Mouse (Mus musculus) heart, embryonic 14.5 days (tissue): ENCODE data around the gene Sox15. TPM values are rescaled to one million over a fixed set of nuclear protein-coding genes. Genes with fewer than 3 reads are reported as not detected.

ENCODE experiments used
- ATAC-seq: fragments of 200-750 bp; cut with Nextera tagmentation; 2 replicates; pipeline ENCODE4 v1.8.0; 2017; ENCODE audit warnings: low read depth, moderate TSS enrichment; ENCODE audit not compliant: insufficient number of reproducible peaks, insufficient read depth, low FRiP score
- H3K27ac ChIP-seq, 2 experiments: fragments of 200-500 bp in 1 of 2; fragments of 300-500 bp in 1 of 2; sonication (generic) in 1 of 2; replicated peaks in 1 of 2; 2 replicates each; pipeline ENCODE4 v1.5.1; 2012 to 2014; ENCODE audit warnings: low read depth in 2 of 2, low read length in 2 of 2, control low read depth in 1 of 2, mild to moderate bottlenecking in 1 of 2, mixed read lengths in 1 of 2; ENCODE audit not compliant: control insufficient read depth in 1 of 2, insufficient read depth in 1 of 2
- H3K27me3 ChIP-seq: fragments of 300-500 bp; sonication (generic); 2 replicates; pipeline ENCODE4 v1.6.1; 2014; ENCODE audit warnings: mild to moderate bottlenecking, low read length, control low read depth; ENCODE audit not compliant: control insufficient read depth, insufficient read depth
- H3K36me3 ChIP-seq: fragments of 300-500 bp; sonication (generic); 2 replicates; pipeline ENCODE4 v1.6.1; 2014; ENCODE audit warnings: mild to moderate bottlenecking, control low read depth, low read length, mixed read lengths; ENCODE audit not compliant: control insufficient read depth, insufficient read depth
- H3K4me1 ChIP-seq, 2 experiments: fragments of 200-500 bp in 1 of 2; fragments of 300-500 bp in 1 of 2; sonication (generic) in 1 of 2; 2 replicates each; pipeline ENCODE4 v1.6.1; 2012 to 2014; ENCODE audit warnings: low read length in 2 of 2, control low read depth in 1 of 2, mixed read lengths in 1 of 2; ENCODE audit not compliant: control insufficient read depth in 2 of 2, insufficient read depth in 2 of 2
- H3K4me2 ChIP-seq: fragments of 300-500 bp; sonication (generic); 2 replicates; pipeline ENCODE4 v1.6.1; 2014; ENCODE audit warnings: mild to moderate bottlenecking, low read length
- H3K4me3 ChIP-seq, 2 experiments: fragments of 200-500 bp in 1 of 2; fragments of 300-500 bp in 1 of 2; sonication (generic) in 1 of 2; 2 replicates each; pipeline ENCODE4 v1.5.1; 2012 to 2014; ENCODE audit warnings: low read length in 2 of 2, mild to moderate bottlenecking in 2 of 2, control low read depth in 1 of 2, low read depth in 1 of 2, moderate library complexity in 1 of 2; ENCODE audit not compliant: control insufficient read depth in 1 of 2, insufficient read depth in 1 of 2
- H3K9ac ChIP-seq: fragments of 300-500 bp; sonication (generic); 2 replicates; pipeline ENCODE4 v1.6.1; 2014; ENCODE audit warnings: mild to moderate bottlenecking, low read length
- H3K9me3 ChIP-seq: fragments of 300-500 bp; sonication (generic); 2 replicates; pipeline ENCODE4 v1.6.1; 2016; ENCODE audit warnings: low read length, control low read depth; ENCODE audit not compliant: control insufficient read depth
- WGBS: fragments of 180-500 bp; shearing (Covaris S2); extraction: QIAGEN DNeasy Blood & Tissue Kit; methylation state at CpG from one replicate; pipeline ENCODE4 v1.1.7; 2014; 5-methylcytosine and 5-hydroxymethylcytosine counted together
- polyA plus RNA-seq: library from polyadenylated mRNA; unstranded; fragments of >200 nt; fragmentation: Nextera tagmentation; extraction: Ambion mirVana; gene quantifications from 2 replicates; pipeline ENCODE4 v1.2.1, GENCODE M21; 2014

Sox15 gene
- polyA plus RNA-seq, 1 experiment from 2014 or later = not detected

- Histone ChIP-seq H3K4me3 (peak overlapping the region; percentile 83 to 100), H3K9me3 (no peaks in the 10 kb centered on the region), H3K27ac (peak overlapping the region; percentile 89 to 98), H3K4me2 (peak overlapping the region; percentile 82), H3K36me3 (peaks cover 79% of the 10 kb centered on the region), H3K27me3 (no peaks in the 10 kb centered on the region), H3K4me1 (peaks cover 2 to 15% of the 10 kb centered on the region in 2 experiments; a peak in 3 of 4 replicates), H3K9ac (peak overlapping the region; percentile 100)
- under 1% methylated on average over 61 of the region's 61 CpGs for WGBS
- ATAC-seq = peak; percentile 75
Measured at GRCm38 (mm10) chr11:69670786-69671725, 15.9 kb downstream of the Sox15 start.

DNA sequence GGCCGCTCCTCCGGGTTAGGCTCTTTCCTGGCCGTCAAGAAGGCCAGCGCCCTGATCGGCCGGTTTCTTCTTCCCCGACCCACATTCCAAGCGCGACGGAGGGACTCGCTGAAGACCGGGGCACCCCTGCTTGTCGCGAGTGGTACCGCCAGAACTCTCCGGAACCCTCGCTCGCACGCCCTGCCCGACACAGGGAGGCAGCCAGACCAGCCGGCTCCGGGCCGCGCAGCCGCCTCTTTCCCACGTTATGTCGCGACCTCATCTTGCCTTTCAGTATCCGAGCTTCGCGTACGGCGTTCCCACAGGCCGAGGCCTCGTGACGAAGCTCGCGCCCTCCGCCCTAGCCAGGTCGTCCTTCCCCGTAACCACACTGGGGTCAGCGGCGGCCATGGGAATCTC lies 16.6 kb downstream of the Sox15 start:
- no peaks in the 10 kb centered on the region for H3K9me3 ChIP-seq
- peak overlapping the region; percentile 82 for H3K4me2 ChIP-seq
- no peaks in the 10 kb centered on the region for H3K27me3 ChIP-seq
- peak overlapping the region; percentile 100 for H3K9ac ChIP-seq
- H3K27ac ChIP-seq = peak overlapping the region; percentile 89 to 98
- under 1% methylated on average over 43 of the region's 43 CpGs for WGBS
- peaks cover 2 to 15% of the 10 kb centered on the region in 2 experiments; a peak in 3 of 4 replicates for H3K4me1 ChIP-seq
- peak; percentile 14; the same call in 1 of the 2 replicates for ATAC-seq
- H3K4me3 ChIP-seq = peak overlapping the region; percentile 83 to 100
- peaks cover 79% of the 10 kb centered on the region for H3K36me3 ChIP-seq

DNA sequence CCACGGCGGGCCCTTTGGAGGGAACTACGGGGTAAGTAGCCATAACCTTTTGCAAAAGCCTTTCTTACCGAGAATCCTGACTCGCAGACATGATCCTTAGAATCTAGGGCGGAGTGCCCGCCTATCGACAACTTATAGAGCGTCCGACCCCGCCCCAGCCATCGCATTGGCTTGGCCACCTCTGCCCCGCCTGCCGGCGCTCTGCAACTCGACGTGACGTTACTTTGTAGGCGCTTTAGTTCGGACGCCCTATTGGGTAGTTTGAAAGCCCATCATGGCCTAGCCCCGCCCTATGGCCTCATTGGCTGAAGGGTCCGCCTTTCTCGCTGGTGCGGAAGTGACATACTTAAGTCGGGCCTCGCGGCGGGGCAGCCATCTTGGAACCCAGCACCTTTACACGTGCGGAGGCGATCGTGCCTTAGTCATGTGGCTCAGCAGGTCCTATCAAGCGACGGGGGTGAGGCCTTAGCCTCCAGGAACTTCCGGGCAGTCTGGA lies 17.1 kb downstream of the Sox15 start, which contains the start of gene Eif4a1:
TSS of gene Eif4a1 (minus strand) at position 213 of the 496 bp plus-strand sequence.
- H3K4me1 ChIP-seq = peaks cover 2 to 15% of the 10 kb centered on the region in 2 experiments; a peak in 3 of 4 replicates
- peak within 1 kb of the TSS; percentile 82 for H3K4me2 ChIP-seq
- H3K9me3 ChIP-seq = no peaks in the 10 kb centered on the region
- H3K27ac ChIP-seq = peak within 1 kb of the TSS; percentile 89 to 98
- peak within 1 kb of the TSS; percentile 100 for H3K9ac ChIP-seq
- H3K4me3 ChIP-seq = peak within 1 kb of the TSS; percentile 83 to 100
- under 1% methylated on average over 36 of the region's 36 CpGs for WGBS
- no peaks in the 10 kb centered on the region for H3K27me3 ChIP-seq
- H3K36me3 ChIP-seq = peaks cover 79% of the 10 kb centered on the region
- peak; percentile 97 for ATAC-seq

GRCm38 (mm10) chr11:69679144-69679543 lies 24.0 kb downstream of the Sox15 start:
- H3K36me3 ChIP-seq = peaks cover 63% of the 10 kb centered on the region
- 92% methylated on average over 2 of the region's 2 CpGs for WGBS

GRCm38 (mm10) chr11:69680136-69680855 lies 25.2 kb downstream of the Sox15 start:
- Histone ChIP-seq H3K36me3 (peaks cover 51% of the 10 kb centered on the region), H3K27me3 (no peaks in the 10 kb centered on the region), H3K27ac (0 out of 4 replicates have a peak overlapping the region, but pooled peaks of 1 of the 2 experiments have one; percentile 1), H3K4me2 (peak overlapping the region; percentile 92), H3K9me3 (no peaks in the 10 kb centered on the region), H3K9ac (peak overlapping the region; percentile 79; the same call in 1 of the 2 replicates), H3K4me3 (peak overlapping the region in 1 of 2 experiments; percentile 56; a peak in 2 of 4 replicates), H3K4me1 (peaks cover 3 to 19% of the 10 kb centered on the region in 2 experiments)
- WGBS = 88% methylated on average over 29 of the region's 30 CpGs
- no peak for ATAC-seq

More at GRCm38 (mm10) chr11:69679144-69679543, 24.0 kb downstream of the Sox15 start:
- Histone ChIP-seq H3K4me2 (no peak overlapping the region), H3K9me3 (no peaks in the 10 kb centered on the region), H3K27ac (no peak overlapping the region), H3K4me3 (no peak overlapping the region), H3K9ac (no peak overlapping the region), H3K27me3 (no peaks in the 10 kb centered on the region), H3K4me1 (peaks cover 0 to 18% of the 10 kb centered on the region in 2 experiments; a peak in 3 of 4 replicates)
- ATAC-seq = no peak

GRCm38 (mm10) chr11:69681314-69682208 lies 26.4 kb downstream of the Sox15 start, which contains the start of gene Senp3:
Gene Senp3 (minus strand): TSS chr11:69682084.
- peaks cover 13 to 31% of the 10 kb centered on the region in 2 experiments for H3K4me1 ChIP-seq
- peak within 1 kb of the TSS; percentile 93 for H3K27ac ChIP-seq
- peak within 1 kb of the TSS; percentile 92 for H3K4me2 ChIP-seq
- WGBS = under 1% methylated on average over 71 of the region's 80 CpGs
- peak within 1 kb of the TSS; percentile 56 to 87 for H3K4me3 ChIP-seq
- no peaks in the 10 kb centered on the region for H3K9me3 ChIP-seq
- peak; percentile 92 for ATAC-seq
- H3K9ac ChIP-seq = peak within 1 kb of the TSS; percentile 79
- H3K36me3 ChIP-seq = peaks cover 39% of the 10 kb centered on the region
- H3K27me3 ChIP-seq = no peaks in the 10 kb centered on the region
